Mouse (Mus musculus): ENCODE results near the gene Gorasp1. TPM values are rescaled to one million over a fixed set of nuclear protein-coding genes. Genes with fewer than 3 reads are reported as not detected.

Gene Gorasp1
- polyA plus RNA-seq, 1 experiment = 34.7 TPM

GRCm38 (mm10) chr9:119958835-119959234, 21.5 kb upstream of the Gorasp1 start:
- no peak for TF ChIP-seq GATA1 (IDR thresholded peaks at IDR 0.05; ENCODE audit: low read length)

GRCm38 (mm10) chr9:119951388-119951787, 14.0 kb upstream of the Gorasp1 start:
- no peak for TF ChIP-seq GATA1 (IDR thresholded peaks at IDR 0.05; ENCODE audit: low read length)

GRCm38 (mm10) chr9:119950434-119950833, 13.1 kb upstream of the Gorasp1 start:
- TF ChIP-seq GATA1 (IDR thresholded peaks at IDR 0.05; ENCODE audit: low read length) = no peak

- TF ChIP-seq GATA1 (IDR thresholded peaks at IDR 0.05; ENCODE audit: low read length) = no peak
Observed at GRCm38 (mm10) chr9:119948804-119949203, 11.4 kb upstream of the Gorasp1 start.

GRCm38 (mm10) chr9:119945173-119945900, 8.0 kb upstream of the Gorasp1 start:
- no peak for TF ChIP-seq GATA1 (IDR thresholded peaks at IDR 0.05; ENCODE audit: low read length)

- TF ChIP-seq GATA1 (IDR thresholded peaks at IDR 0.05; ENCODE audit: low read length) = no peak
Observed at GRCm38 (mm10) chr9:119943326-119943725, 6.0 kb upstream of the Gorasp1 start.

GRCm38 (mm10) chr9:119941861-119942260, 4.5 kb upstream of the Gorasp1 start:
- TF ChIP-seq GATA1 (IDR thresholded peaks at IDR 0.05; ENCODE audit: low read length) = no peak

GRCm38 (mm10) chr9:119941407-119941806, 4.0 kb upstream of the Gorasp1 start:
- no peak for TF ChIP-seq GATA1 (IDR thresholded peaks at IDR 0.05; ENCODE audit: low read length)

GRCm38 (mm10) chr9:119939646-119940045, 2.3 kb upstream of the Gorasp1 start:
- no peak for TF ChIP-seq GATA1 (IDR thresholded peaks at IDR 0.05; ENCODE audit: low read length)

- TF ChIP-seq GATA1 (IDR thresholded peaks at IDR 0.05; ENCODE audit: low read length) = no peak
Observed at GRCm38 (mm10) chr9:119938496-119938895, 1.1 kb upstream of the Gorasp1 start.

GRCm38 (mm10) chr9:119933675-119934074, 3.7 kb downstream of the Gorasp1 start:
- no peak for TF ChIP-seq GATA1 (IDR thresholded peaks at IDR 0.05; ENCODE audit: low read length)

- TF ChIP-seq GATA1 (IDR thresholded peaks at IDR 0.05; ENCODE audit: low read length) = no peak
Observed at GRCm38 (mm10) chr9:119932358-119932757, 5.0 kb downstream of the Gorasp1 start.

GRCm38 (mm10) chr9:119926497-119926896, 10.9 kb downstream of the Gorasp1 start:
- no peak for TF ChIP-seq GATA1 (IDR thresholded peaks at IDR 0.05; ENCODE audit: low read length)

GRCm38 (mm10) chr9:119925729-119926128, 11.6 kb downstream of the Gorasp1 start:
- TF ChIP-seq GATA1 (IDR thresholded peaks at IDR 0.05; ENCODE audit: low read length) = no peak

- no peak for TF ChIP-seq GATA1 (IDR thresholded peaks at IDR 0.05; ENCODE audit: low read length)
Observed at GRCm38 (mm10) chr9:119925120-119925657, 12.2 kb downstream of the Gorasp1 start.

- peak; percentile 13 for TF ChIP-seq GATA1 (IDR thresholded peaks at IDR 0.05; ENCODE audit: low read length)
Observed at GRCm38 (mm10) chr9:119923462-119923861, 13.9 kb downstream of the Gorasp1 start.

- TF ChIP-seq GATA1 (IDR thresholded peaks at IDR 0.05; ENCODE audit: low read length) = no peak
Observed at GRCm38 (mm10) chr9:119919858-119920257, 17.5 kb downstream of the Gorasp1 start.
